Mouse (Mus musculus) heart, postnatal 25 days (tissue): ENCODE results near the gene Birc6. TPM values are rescaled to one million over a fixed set of nuclear protein-coding genes. Genes with fewer than 3 reads are reported as not detected.
"Not testable (repeated sequence)": the region's sequence is repeated elsewhere in the genome, so short reads cannot be mapped to it uniquely, and the experiment has no call there.

ENCODE experiments used
- DNase-seq: peaks from one replicate; pipeline ENCODE4 v3.0.0; 2022; ENCODE audit warnings: low spot score
- intact Hi-C: fragments of 180-260 bp; cut with DNase I; formaldehyde crosslinking; loops from one replicate; pipeline ENCODE4 v1.15.1; 2025
- total RNA-seq, 2 experiments: library from RNA; stranded (reverse); gene quantifications; 2 replicates each; pipeline ENCODE4 v1.2.3; 2021

The Birc6 gene
- total RNA-seq, 2 experiments from 2014 or later: 74.5 to 92.1 TPM

DNA sequence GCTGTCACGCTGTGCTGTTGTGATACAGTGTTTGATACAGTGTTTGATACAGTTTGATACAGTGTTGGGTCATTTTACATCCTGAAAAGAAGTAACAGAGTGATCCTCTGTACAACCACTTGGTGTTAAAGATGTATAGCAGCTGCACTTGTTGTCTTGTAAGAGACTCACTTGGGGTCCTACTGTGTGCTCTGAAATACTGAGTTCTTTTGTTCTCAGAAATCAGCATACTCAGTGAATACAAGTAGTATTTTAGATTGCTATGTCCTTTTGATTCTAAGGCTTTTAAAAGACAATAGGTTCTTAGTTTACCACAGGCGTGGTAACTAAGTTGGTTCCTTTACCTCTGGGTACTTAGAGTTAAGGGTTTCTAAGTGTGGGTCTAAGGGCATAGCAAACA is 160.5 kb downstream of the Birc6 start:
- intact Hi-C loops: no loop called here
- DNase-seq: no peak

- intact Hi-C loops: no loop called here
- DNase-seq: no peak
Observed at GRCm38 (mm10) chr17:74689406-74689805, 161.3 kb downstream of the Birc6 start.

DNA sequence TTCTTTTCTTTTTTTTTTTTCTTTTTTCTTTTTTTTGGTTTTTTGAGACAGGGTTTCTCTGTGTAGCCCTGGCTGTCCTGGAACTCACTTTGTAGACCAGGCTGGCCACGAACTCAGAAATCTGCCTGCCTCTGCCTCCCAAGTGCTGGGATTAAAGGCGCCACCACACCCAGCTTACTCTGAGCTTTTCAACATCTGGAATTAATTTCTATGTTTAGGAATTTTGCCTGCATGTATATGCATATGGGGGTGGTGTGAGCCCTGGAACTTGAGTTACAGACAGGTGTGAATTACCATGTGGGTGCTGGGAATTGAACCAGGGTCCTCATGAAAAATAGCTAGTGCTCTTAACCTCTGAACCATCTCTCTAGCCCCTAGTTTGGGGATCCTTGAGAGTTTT is 173.6 kb downstream of the Birc6 start:
- intact Hi-C loops, DNase-seq: not testable (repeated sequence)

- intact Hi-C loops: no loop called here
- DNase-seq: no peak
Observed at GRCm38 (mm10) chr17:74705480-74705879, 177.4 kb downstream of the Birc6 start.

- DNase-seq: no peak
- intact Hi-C loops: no loop called here
Observed at GRCm38 (mm10) chr17:74706593-74706992, 178.5 kb downstream of the Birc6 start.

GRCm38 (mm10) chr17:74707637-74708152 is 179.6 kb downstream of the Birc6 start:
- no peak for DNase-seq
- intact Hi-C loops: no loop called here

DNA sequence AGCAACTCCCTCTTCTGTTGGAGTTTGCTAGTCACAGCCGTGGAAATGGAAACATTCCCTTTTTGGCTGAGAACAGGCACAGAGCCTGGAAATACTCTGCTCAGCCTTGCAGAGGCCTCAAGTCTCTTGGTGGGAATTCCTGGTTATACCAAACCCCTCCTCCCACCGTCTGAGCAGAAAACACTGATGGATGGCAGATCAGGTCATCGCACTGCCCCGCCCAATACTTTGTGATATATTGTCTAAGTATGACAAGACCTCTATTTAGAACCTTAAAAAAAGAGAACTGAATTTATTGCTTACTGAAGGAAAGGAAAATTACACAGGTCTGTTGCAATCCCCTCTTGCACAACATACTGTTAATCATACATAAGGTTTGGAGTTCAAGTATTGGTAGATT is 182.6 kb downstream of the Birc6 start:
- DNase-seq: no peak
- intact Hi-C loops: no loop called here

GRCm38 (mm10) chr17:74711627-74712026 is 183.5 kb downstream of the Birc6 start:
- intact Hi-C loops: no loop called here
- no peak for DNase-seq

GRCm38 (mm10) chr17:74715128-74715527 is 187.0 kb downstream of the Birc6 start:
- DNase-seq: no peak
- intact Hi-C loops: no loop called here

DNA sequence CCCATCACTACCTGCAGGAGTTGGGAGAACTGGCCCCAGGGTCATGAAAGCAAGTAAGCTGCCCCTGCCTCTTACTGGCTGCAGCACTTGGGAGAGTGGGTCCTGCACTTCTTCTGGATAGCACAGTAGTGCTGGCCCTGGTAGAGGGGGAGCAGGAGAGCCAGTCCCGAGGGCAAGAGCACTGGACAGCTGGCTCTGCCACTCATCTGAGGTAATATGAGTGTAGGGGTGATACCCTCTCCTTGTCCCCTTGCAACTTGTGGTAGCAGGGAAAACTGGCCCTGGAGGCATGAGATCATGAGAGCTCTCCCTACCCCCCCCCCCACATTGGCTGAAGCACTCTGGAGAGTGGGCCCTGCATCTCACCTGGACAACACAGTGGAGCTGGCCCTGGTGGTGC is 187.6 kb downstream of the Birc6 start:
- intact Hi-C loops: no loop called here
- DNase-seq: no peak

DNA sequence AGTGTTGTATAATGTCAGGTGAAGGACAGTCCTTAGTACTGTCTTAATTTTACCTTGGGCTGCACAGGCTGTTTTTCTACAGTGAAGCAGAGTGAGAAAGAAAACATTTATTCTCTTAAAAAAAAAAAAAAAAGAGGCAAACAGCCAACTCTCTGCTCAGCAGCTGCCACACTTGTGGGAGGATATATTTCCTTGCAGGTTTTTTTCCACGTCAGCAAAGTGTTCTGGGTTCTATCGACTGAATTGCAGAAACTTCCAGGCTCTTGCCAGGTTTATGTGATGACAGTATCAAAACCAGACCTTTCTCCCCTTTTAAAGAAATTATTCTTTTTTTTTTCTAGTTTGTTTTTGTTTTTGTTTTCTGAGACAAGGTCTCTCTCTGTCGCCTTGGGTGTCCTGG is 188.5 kb downstream of the Birc6 start:
- intact Hi-C loops: no loop called here
- DNase-seq: no peak

GRCm38 (mm10) chr17:74717091-74717617 is 189.1 kb downstream of the Birc6 start:
- intact Hi-C loops: no loop called here
- DNase-seq: no peak

DNA sequence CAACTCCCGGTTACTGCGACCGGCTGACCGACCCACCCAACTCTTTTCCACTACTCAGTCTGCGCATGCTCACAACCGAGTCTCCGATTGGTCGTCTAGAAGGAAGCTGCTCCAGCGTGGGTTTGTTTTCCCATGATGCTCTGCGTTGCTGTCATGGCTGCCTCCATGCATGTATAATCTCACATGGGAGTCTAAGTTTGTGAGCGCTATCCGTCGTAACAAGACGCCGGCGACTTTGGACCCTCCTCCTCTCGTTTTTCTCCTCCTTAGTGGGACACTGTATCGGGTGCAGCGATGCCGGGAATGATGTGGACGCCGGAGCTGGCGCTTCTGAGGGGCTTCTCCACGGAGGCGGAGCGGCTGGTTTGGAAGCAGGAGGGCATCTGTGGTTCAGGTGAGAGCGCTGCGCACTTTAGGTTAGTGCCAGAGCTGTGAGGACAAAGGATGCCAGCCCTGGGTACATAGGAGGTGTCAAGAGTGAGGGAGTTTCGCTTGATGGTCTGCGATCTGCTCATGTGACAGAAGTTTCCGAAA is 189.6 kb downstream of the Birc6 start, which contains the start of gene Ttc27:
Ttc27 (plus strand) TSS at position 115 of the 534 bp plus-strand sequence.
- DNase-seq: peak; percentile 89
- intact Hi-C loops: no loop called here

GRCm38 (mm10) chr17:74732872-74733271 is 204.8 kb downstream of the Birc6 start:
- intact Hi-C loops: loop anchor here (5.0 to 10.0 kb wide), 2 partner anchors 269 to 352 kb away; no protein-coding TSS in a partner anchor

GRCm38 (mm10) chr17:74735392-74735791 is 207.3 kb downstream of the Birc6 start:
- DNase-seq: no peak
- intact Hi-C loops: loop anchor here (10.0 kb wide), 1 partner anchor 349 kb away; no protein-coding TSS in a partner anchor

More at GRCm38 (mm10) chr17:74732872-74733271, 204.8 kb downstream of the Birc6 start:
- no peak for DNase-seq

DNA sequence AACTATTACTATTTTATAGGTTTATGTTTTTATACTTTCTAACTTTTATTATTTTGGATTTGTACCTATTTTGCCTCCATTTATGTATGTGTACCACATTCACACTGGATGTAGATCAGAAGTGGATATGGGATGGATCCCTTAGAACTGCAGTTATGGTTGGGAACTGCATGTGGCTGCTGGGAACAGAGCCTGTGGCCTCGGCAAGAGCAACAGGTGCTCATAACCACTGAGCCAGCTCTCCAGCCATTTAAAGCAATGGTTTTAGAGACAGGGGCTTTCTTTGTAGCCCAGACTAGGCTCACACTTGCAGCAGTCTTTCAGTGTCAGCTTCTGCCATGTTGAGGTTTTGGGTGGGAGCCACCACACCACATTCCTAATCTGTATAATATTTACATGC is 221.6 kb downstream of the Birc6 start:
- DNase-seq: no peak
- intact Hi-C loops: no loop called here

GRCm38 (mm10) chr17:74751026-74751425 is 222.9 kb downstream of the Birc6 start:
- no peak for DNase-seq
- intact Hi-C loops: no loop called here

Other genes starting within 250 kb of the Birc6 start
- 10 to 100 TPM; 66.8 to 74.1 TPM for gene Memo1, start 232.8 kb upstream of the Birc6 start, total RNA-seq
- gene Dpy30, start 204.4 kb upstream of the Birc6 start, total RNA-seq: 10 to 100 TPM; 49.0 to 49.1 TPM
- gene Spast, start 189.3 kb upstream of the Birc6 start, total RNA-seq: 10 to 100 TPM; 28.6 to 31.0 TPM
- gene Slc30a6, start 132.7 kb upstream of the Birc6 start, total RNA-seq: 10 to 100 TPM in 1 of 2 experiments, 1 to 10 TPM in 1; 9.5 to 11.9 TPM
- gene Nlrc4, start 69.2 kb upstream of the Birc6 start, total RNA-seq: under 1 TPM; 0.31 to 0.50 TPM
- gene Yipf4, start 38.8 kb upstream of the Birc6 start, total RNA-seq: 10 to 100 TPM; 75.2 to 79.4 TPM
- gene Ttc27, start 189.4 kb downstream of the Birc6 start, total RNA-seq: 10 to 100 TPM; 13.6 to 15.7 TPM